Mouse (Mus musculus) embryo, embryonic 11.5 days (tissue): ENCODE results near the gene Olfr1417.
"Not testable (repeated sequence)": the region's sequence is repeated elsewhere in the genome, so short reads cannot be mapped to it uniquely, and the experiment has no call there.

Experiments used
- DNase-seq: peaks from one replicate; pipeline ENCODE4 v3.0.0-alpha.2; 2012; ENCODE audit warnings: low read depth, low spot score

The Olfr1417 gene

GRCm38 (mm10) chr19:11839119-11839518 lies at the start of gene Olfr1417:
TSS of gene Olfr1417 (minus strand) at chr19:11839219.
- no peak for DNase-seq

GRCm38 (mm10) chr19:11886265-11886664 lies 47.2 kb upstream of the Olfr1417 start, which contains the start of gene Olfr1420:
TSS of gene Olfr1420 (plus strand) at chr19:11886565.
- DNase-seq: no peak

- DNase-seq: not testable (repeated sequence)
Observed at GRCm38 (mm10) chr19:11878404-11878803, 39.4 kb upstream of the Olfr1417 start.

GRCm38 (mm10) chr19:11875006-11875405 lies 36.0 kb upstream of the Olfr1417 start, which contains the start of gene Olfr1419:
TSS of gene Olfr1419 (minus strand) at chr19:11875106.
- DNase-seq: no peak

- DNase-seq: no peak
Observed at GRCm38 (mm10) chr19:11867837-11868236, 28.8 kb upstream of the Olfr1417 start.

GRCm38 (mm10) chr19:11860966-11861365 lies 21.9 kb upstream of the Olfr1417 start, which contains the start of gene Olfr1418:
TSS of gene Olfr1418 (minus strand) at chr19:11861066.
- no peak for DNase-seq

- no peak for DNase-seq
Observed at GRCm38 (mm10) chr19:11856506-11856905, 17.5 kb upstream of the Olfr1417 start.

- no peak for DNase-seq
Observed at GRCm38 (mm10) chr19:11854821-11855220, 15.8 kb upstream of the Olfr1417 start.

- no peak for DNase-seq
Observed at GRCm38 (mm10) chr19:11852652-11853051, 13.6 kb upstream of the Olfr1417 start.

- no peak for DNase-seq
Observed at GRCm38 (mm10) chr19:11846333-11846732, 7.3 kb upstream of the Olfr1417 start.

GRCm38 (mm10) chr19:11823346-11824065 lies 15.5 kb downstream of the Olfr1417 start:
- no peak for DNase-seq

GRCm38 (mm10) chr19:11820211-11820610 lies 18.8 kb downstream of the Olfr1417 start:
- no peak for DNase-seq

- DNase-seq: peak; percentile 72
Observed at GRCm38 (mm10) chr19:11819800-11820199, 19.2 kb downstream of the Olfr1417 start.

GRCm38 (mm10) chr19:11819143-11819700 lies 19.8 kb downstream of the Olfr1417 start, which contains the start of gene Stx3:
TSS of gene Stx3 (minus strand) at chr19:11819403.
- no peak for DNase-seq

- DNase-seq: no peak
Observed at GRCm38 (mm10) chr19:11818199-11819142, 20.5 kb downstream of the Olfr1417 start.

- DNase-seq: no peak
Observed at GRCm38 (mm10) chr19:11817586-11817985, 21.4 kb downstream of the Olfr1417 start.

GRCm38 (mm10) chr19:11816706-11817105 lies 22.3 kb downstream of the Olfr1417 start:
- DNase-seq: no peak

- no peak for DNase-seq
Observed at GRCm38 (mm10) chr19:11814742-11815333, 24.2 kb downstream of the Olfr1417 start.

GRCm38 (mm10) chr19:11813649-11814048 lies 25.4 kb downstream of the Olfr1417 start:
- DNase-seq: no peak

- no peak for DNase-seq
Observed at GRCm38 (mm10) chr19:11813136-11813535, 25.9 kb downstream of the Olfr1417 start.

- DNase-seq: no peak
Observed at GRCm38 (mm10) chr19:11811688-11812365, 27.2 kb downstream of the Olfr1417 start.
